Mouse (Mus musculus): ENCODE measurements around the gene Dhx32.

GRCm38 (mm10) chr7:133782717-133783435, at the start of gene Dhx32:
- TF ChIP-seq CTCF (IDR thresholded peaks at IDR 0.05; ENCODE audit: extremely low read depth, insufficient read length, insufficient replicate concordance, low read depth, low read length) = peak; percentile 78; the same call in 1 of the 2 replicates
- TF ChIP-seq POLR2A (IDR thresholded peaks at IDR 0.05; ENCODE audit: low read depth, low read length) = no peak
